Mouse (Mus musculus): ENCODE results near the gene Oxt.

DNA sequence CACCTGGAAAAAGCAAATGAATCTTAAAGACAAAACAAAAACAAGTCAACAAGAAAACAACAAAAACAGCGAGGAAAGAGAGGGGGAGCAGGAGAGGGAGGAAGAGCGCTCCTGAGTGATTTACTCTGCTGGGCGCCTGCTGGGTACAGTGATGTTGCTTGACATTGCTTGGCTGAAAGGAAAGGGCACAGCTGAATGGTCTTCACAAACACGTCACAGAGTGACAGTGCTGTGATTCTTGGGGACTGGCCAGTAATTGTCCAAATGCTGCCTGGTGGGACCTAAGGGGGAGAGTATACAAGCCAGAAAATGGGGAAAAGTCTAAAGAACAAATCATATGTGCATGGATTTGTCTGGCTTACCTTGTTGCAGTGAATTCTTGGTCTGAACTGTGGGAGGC, 26.2 kb downstream of the Oxt start:
- TF ChIP-seq POLR2A (IDR thresholded peaks at IDR 0.05; ENCODE audit: borderline replicate concordance, low read depth, low read length) (no peak), CTCF (IDR thresholded peaks at IDR 0.05; ENCODE audit: low read depth, low read length) (no peak)
